Mouse (Mus musculus): ENCODE data around the gene Cstb. TPM values are rescaled to one million over a fixed set of nuclear protein-coding genes. Genes with fewer than 3 reads are reported as not detected.

Cstb gene
- polyA plus RNA-seq (2014; fragmentation: Illumina TruSeq; extraction: RNeasy Lipid Tissue Mini Kit (QIAGEN cat#74804); ENCODE audit: low read depth, low replicate concordance), result 58.7 TPM

DNA sequence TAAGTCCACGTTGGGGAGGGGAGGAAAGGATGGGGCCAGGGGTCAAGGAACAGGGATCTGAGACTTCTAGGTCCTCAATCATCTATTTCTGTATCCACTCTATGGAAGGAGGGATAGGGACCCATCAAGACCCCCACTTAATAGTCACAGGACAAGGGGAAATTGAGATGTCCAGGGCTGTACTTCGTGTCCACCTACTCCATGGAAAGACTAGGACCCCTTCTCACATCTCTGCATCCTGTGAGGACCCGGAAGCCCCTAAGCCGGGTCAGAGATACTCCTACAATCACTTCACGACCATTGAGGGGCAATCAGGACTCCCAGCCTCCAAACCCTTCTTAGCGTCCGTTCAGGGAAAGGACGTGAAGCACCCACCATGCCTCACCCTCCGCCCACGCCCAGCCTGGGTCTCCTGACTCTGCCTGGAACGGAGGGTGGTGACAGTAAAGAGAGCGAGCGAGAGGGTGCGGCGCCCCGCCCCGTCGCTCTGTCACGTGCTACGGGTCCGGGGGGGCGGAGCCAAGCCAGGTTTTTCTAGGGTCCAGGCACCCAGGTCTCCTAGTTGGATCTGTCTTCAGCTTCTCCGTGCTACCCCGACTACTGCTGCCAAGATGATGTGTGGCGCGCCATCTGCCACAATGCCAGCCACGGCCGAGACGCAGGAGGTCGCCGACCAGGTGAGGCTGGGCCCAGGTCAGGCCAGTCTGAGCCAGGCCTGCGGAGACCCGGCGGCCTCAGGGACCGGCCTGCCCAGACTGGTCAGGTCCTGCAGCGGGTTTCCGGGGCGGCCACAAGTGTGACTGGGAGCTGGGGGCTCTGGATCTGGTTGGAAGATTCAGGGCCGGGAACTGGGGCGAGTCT is at the start of gene Cstb:
TSS of gene Cstb (plus strand) at position 489 of the 861 bp plus-strand sequence.

DNA sequence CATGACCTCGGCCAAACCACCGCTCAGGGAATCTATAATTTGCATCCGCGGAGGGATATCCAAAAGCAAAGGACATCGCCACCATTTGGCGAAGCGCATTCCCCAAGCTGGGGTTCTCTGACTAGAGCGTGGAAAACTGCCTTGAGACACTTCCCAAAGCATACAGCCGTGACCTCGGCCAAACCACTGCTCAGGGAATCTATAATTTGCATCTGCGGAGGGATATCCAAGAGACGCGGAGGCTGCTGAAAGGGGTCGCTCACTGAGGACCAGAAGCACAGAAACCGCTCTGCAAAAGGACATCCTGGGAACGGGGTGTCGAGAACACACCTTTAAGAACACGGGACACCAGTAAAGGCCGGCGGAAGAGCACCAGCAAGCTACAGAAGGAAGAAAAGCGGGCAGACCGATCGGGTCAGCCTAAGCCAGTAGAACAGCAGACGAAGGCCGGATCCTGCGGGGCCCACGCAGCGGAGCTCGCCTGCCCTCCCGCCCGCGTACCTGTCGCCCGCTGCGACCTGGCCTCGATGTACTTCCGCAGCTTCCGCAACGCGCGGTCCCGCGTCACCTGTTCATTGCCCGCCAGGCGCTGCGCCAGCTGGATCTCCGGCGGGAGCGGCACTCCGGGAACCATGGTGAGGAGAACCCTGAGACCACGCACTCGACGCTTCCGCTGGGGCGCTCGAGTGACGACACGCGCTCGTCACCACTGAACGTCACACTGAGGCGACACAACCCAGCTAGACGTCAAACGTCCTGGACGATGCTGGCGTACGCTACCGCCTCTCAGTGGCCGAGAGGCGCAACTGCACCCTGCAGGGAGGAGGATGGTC is 12.9 kb upstream of the Cstb start, which contains the start of gene Rrp1:
TSS of gene Rrp1 (minus strand) at position 725 of the 833 bp plus-strand sequence.

DNA sequence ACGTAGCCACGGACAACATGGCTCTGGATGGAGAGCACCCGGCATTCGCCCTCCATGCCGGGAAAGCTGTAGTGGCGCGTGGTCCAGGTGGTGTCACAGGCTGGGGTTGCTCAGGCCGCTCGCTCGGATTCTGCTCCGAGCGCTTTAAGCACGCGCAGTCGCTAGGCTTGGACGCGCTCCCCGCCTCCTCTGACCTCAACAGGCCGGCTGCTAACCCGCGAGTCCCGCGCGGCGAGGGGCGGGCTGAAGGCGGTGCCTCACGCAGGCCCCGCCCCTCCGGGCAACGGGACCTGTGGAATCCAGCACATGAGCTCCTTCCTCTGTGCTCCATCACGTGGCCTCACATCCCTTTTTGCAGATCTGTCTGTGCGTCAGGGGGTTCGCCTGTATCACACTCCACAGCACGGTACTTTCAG is 39.3 kb downstream of the Cstb start, which contains the start of gene Pdxk:
TSS of gene Pdxk (minus strand) at position 184 of the 416 bp plus-strand sequence.

Other genes starting within 250 kb of the Cstb start
- 2.3 TPM for gene Pwp2, start 240.5 kb upstream of the Cstb start, polyA plus RNA-seq (2014; fragmentation: Illumina TruSeq; extraction: RNeasy Lipid Tissue Mini Kit (QIAGEN cat#74804); ENCODE audit: low read depth, low replicate concordance)
- gene Trappc10, start 181.0 kb upstream of the Cstb start, polyA plus RNA-seq (2014; fragmentation: Illumina TruSeq; extraction: RNeasy Lipid Tissue Mini Kit (QIAGEN cat#74804); ENCODE audit: low read depth, low replicate concordance), result 25.0 TPM
- 11.5 TPM for gene Agpat3, start 73.2 kb upstream of the Cstb start, polyA plus RNA-seq (2014; fragmentation: Illumina TruSeq; extraction: RNeasy Lipid Tissue Mini Kit (QIAGEN cat#74804); ENCODE audit: low read depth, low replicate concordance)
- 24.8 TPM for gene Rrp1, start 12.6 kb upstream of the Cstb start, polyA plus RNA-seq (2014; fragmentation: Illumina TruSeq; extraction: RNeasy Lipid Tissue Mini Kit (QIAGEN cat#74804); ENCODE audit: low read depth, low replicate concordance)
- gene Pdxk, start 39.3 kb downstream of the Cstb start, polyA plus RNA-seq (2014; fragmentation: Illumina TruSeq; extraction: RNeasy Lipid Tissue Mini Kit (QIAGEN cat#74804); ENCODE audit: low read depth, low replicate concordance), result 7.9 TPM
- not detected for gene Olfr1358, start 91.8 kb downstream of the Cstb start, polyA plus RNA-seq (2014; fragmentation: Illumina TruSeq; extraction: RNeasy Lipid Tissue Mini Kit (QIAGEN cat#74804); ENCODE audit: low read depth, low replicate concordance)
- 5.2 TPM for gene Ilvbl, start 148.7 kb downstream of the Cstb start, polyA plus RNA-seq (2014; fragmentation: Illumina TruSeq; extraction: RNeasy Lipid Tissue Mini Kit (QIAGEN cat#74804); ENCODE audit: low read depth, low replicate concordance)
- gene Syde1, start 166.3 kb downstream of the Cstb start, polyA plus RNA-seq (2014; fragmentation: Illumina TruSeq; extraction: RNeasy Lipid Tissue Mini Kit (QIAGEN cat#74804); ENCODE audit: low read depth, low replicate concordance), result 2.2 TPM
- not detected for gene Olfr1357, start 192.4 kb downstream of the Cstb start, polyA plus RNA-seq (2014; fragmentation: Illumina TruSeq; extraction: RNeasy Lipid Tissue Mini Kit (QIAGEN cat#74804); ENCODE audit: low read depth, low replicate concordance)

All from sigmoid colon, adult 10 weeks (tissue).